Mouse (Mus musculus) hindbrain, embryonic 14.5 days (tissue): Measurements from ENCODE around the gene Btnl2. TPM values are rescaled to one million over a fixed set of nuclear protein-coding genes. Genes with fewer than 3 reads are reported as not detected.

Experiments
- ATAC-seq: fragments of 200-750 bp; cut with Nextera tagmentation; 2 replicates; pipeline ENCODE4 v1.8.0; 2017; ENCODE audit warnings: moderate number of reproducible peaks, mild to moderate bottlenecking, moderate TSS enrichment, moderate library complexity; ENCODE audit not compliant: low FRiP score
- DNase-seq: peaks from one replicate; pipeline ENCODE4 v3.0.0-alpha.2; 2015; ENCODE audit warnings: low spot score
- H3K27ac ChIP-seq: fragments of 300-500 bp; sonication (generic); 2 replicates; pipeline ENCODE4 v1.5.1; 2014; ENCODE audit warnings: mild to moderate bottlenecking, moderate library complexity
- H3K27me3 ChIP-seq: fragments of 300-500 bp; sonication (generic); 2 replicates; pipeline ENCODE4 v1.6.1; 2014; ENCODE audit warnings: mild to moderate bottlenecking, low read length, mixed read lengths; ENCODE audit not compliant: control insufficient read depth, insufficient read depth
- H3K36me3 ChIP-seq: fragments of 300-500 bp; sonication (generic); replicated peaks from 2 replicates; pipeline ENCODE4 v1.6.1; 2014; ENCODE audit not compliant: control insufficient read depth, insufficient read depth
- H3K4me1 ChIP-seq: fragments of 300-500 bp; sonication (generic); replicated peaks from 2 replicates; pipeline ENCODE4 v1.6.1; 2014; ENCODE audit warnings: antibody characterized with exemption, low read length, mixed read lengths; ENCODE audit not compliant: control insufficient read depth, insufficient read depth
- H3K4me2 ChIP-seq: fragments of 300-500 bp; sonication (generic); replicated peaks from 2 replicates; pipeline ENCODE4 v1.6.1; 2014; ENCODE audit warnings: mild to moderate bottlenecking, moderate library complexity
- H3K4me3 ChIP-seq: fragments of 300-500 bp; sonication (generic); replicated peaks from 2 replicates; pipeline ENCODE4 v1.5.1; 2014; ENCODE audit warnings: mild to moderate bottlenecking, low read length
- H3K9ac ChIP-seq: fragments of 300-500 bp; sonication (generic); 2 replicates; pipeline ENCODE4 v1.6.1; 2014
- H3K9me3 ChIP-seq: fragments of 300-500 bp; sonication (generic); 2 replicates; pipeline ENCODE4 v1.6.1; 2016; ENCODE audit warnings: low read length; ENCODE audit not compliant: control insufficient read depth
- WGBS: fragments of 180-500 bp; shearing (Covaris S2); extraction: QIAGEN DNeasy Blood & Tissue Kit; methylation state at CpG from one replicate; pipeline ENCODE4 v1.1.7; 2014; 5-methylcytosine and 5-hydroxymethylcytosine counted together
- polyA plus RNA-seq: library from polyadenylated mRNA; unstranded; fragments of >200 nt; fragmentation: Nextera tagmentation; extraction: Ambion mirVana; gene quantifications from 2 replicates; pipeline ENCODE4 v1.2.1, GENCODE M21; 2014

Gene Btnl2
- polyA plus RNA-seq, 1 experiment from 2014 or later = not detected

GRCm38 (mm10) chr17:34370563-34370962, 15.9 kb downstream of the Btnl2 start:
- no peaks in the 10 kb centered on the region for H3K36me3 ChIP-seq
- H3K9me3 ChIP-seq = no peaks in the 10 kb centered on the region
- WGBS = 90% methylated on average over 4 of the region's 4 CpGs
- H3K27me3 ChIP-seq = no peaks in the 10 kb centered on the region
- no peak overlapping the region for H3K4me3 ChIP-seq
- ATAC-seq = no peak
- no peak overlapping the region for H3K4me2 ChIP-seq
- H3K9ac ChIP-seq = no peak overlapping the region
- no peaks in the 10 kb centered on the region for H3K4me1 ChIP-seq
- DNase-seq = no peak
- no peak overlapping the region for H3K27ac ChIP-seq

DNA sequence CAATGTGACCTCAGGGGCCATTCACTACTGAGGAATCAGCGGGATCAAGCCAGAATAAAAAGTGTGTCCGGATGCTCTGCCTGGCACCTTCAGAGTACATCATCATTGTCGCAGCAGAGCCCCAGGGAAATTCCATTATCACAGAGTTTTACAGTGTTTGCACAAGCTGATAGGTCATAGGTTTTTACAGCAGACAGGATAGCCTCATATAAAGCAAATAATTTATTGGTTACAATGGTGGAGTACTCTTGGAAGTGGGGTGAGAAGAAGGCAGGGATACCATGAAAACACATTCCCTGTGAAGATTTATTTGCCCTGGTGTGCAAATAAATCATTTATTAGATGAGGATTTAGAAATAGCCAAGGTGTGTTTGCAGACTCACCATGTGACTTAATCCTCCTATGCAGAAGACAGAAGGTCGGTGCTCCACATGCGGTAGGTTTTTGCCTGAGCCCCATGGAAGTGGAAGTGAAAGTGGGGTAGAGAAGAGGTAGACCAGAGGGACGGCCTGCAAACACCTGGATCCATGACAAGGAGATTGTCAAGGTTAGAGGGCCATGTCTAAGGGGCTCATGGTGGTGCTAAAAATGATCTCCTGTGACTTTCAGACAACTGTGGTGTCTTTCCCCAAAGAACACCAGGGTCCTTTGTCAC, 18.6 kb downstream of the Btnl2 start:
- Histone ChIP-seq H3K27me3 (no peaks in the 10 kb centered on the region), H3K27ac (no peak overlapping the region), H3K4me2 (no peak overlapping the region), H3K9me3 (no peaks in the 10 kb centered on the region), H3K36me3 (no peaks in the 10 kb centered on the region), H3K4me1 (no peaks in the 10 kb centered on the region), H3K9ac (no peak overlapping the region), H3K4me3 (no peak overlapping the region)
- ATAC-seq (no peak), DNase-seq (no peak)
- WGBS = 82% methylated on average over 6 of the region's 6 CpGs

DNA sequence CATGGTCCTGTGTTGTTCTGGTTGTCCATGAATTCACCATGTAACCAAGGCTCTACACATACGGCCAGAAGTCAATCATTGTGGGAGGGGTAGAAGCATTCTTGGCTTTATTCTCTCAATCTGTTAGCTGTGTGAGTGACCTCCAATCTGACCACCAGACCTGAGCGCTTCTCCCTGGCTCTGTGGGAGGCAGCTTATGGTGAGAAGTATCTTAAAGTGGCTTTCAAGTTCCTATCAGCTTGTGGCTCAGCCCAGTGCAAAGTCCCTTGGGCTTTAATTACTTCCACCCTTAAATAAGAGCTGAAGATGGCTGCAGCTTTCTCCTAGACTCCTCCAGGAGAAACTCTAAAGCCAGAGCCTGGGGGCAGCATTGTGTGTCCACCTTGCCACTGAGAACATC, 22.2 kb downstream of the Btnl2 start, which contains the start of gene Btnl1:
Gene Btnl1, plus strand, starts transcription at position 286 of the 400 bp plus-strand sequence.
- DNase-seq = no peak
- WGBS = 80% methylated on average over 2 of the region's 2 CpGs
- ATAC-seq = no peak

GRCm38 (mm10) chr17:34377450-34378209, 23.0 kb downstream of the Btnl2 start:
- no peak overlapping the region for H3K9ac ChIP-seq

More for the DNA sequence above, 22.2 kb downstream of the Btnl2 start, which contains the start of gene Btnl1:
- no peak within 1 kb of the TSS for H3K27ac ChIP-seq
- no peaks in the 10 kb centered on the region for H3K9me3 ChIP-seq
- no peaks in the 10 kb centered on the region for H3K27me3 ChIP-seq
- no peak within 1 kb of the TSS for H3K9ac ChIP-seq
- H3K4me3 ChIP-seq = no peak within 1 kb of the TSS
- no peaks in the 10 kb centered on the region for H3K36me3 ChIP-seq
- no peaks in the 10 kb centered on the region for H3K4me1 ChIP-seq
- no peak within 1 kb of the TSS for H3K4me2 ChIP-seq

DNA sequence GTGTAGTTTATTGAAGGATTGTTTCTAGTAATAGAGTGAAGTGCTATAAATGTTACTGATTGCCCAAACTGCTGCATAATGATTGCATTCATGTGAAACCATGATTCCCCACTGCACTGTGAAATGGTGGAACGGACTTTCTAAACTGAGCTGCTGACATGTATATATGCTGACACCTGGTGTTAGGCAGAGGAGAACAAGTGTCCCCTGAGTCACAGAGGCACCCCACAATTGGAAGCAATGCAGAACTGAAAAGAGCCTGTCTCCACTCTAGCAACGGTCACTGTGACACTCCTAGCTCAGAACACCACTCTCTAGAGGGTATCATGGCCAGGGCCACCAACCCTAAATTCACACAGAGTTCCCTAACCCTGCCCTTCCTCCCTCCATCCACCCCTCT, 24.1 kb downstream of the Btnl2 start:
- H3K27ac ChIP-seq = no peak overlapping the region
- WGBS = 75% methylated on average over 2 of the region's 2 CpGs
- H3K36me3 ChIP-seq = no peaks in the 10 kb centered on the region
- H3K4me2 ChIP-seq = no peak overlapping the region
- H3K4me1 ChIP-seq = no peaks in the 10 kb centered on the region
- DNase-seq (no peak), ATAC-seq (no peak)
- H3K9me3 ChIP-seq = no peaks in the 10 kb centered on the region
- no peaks in the 10 kb centered on the region for H3K27me3 ChIP-seq
- H3K4me3 ChIP-seq = no peak overlapping the region
- no peak overlapping the region for H3K9ac ChIP-seq

More at GRCm38 (mm10) chr17:34377450-34378209, 23.0 kb downstream of the Btnl2 start:
- H3K36me3 ChIP-seq = no peaks in the 10 kb centered on the region
- H3K4me3 ChIP-seq = no peak overlapping the region
- 59% methylated on average over 6 of the region's 6 CpGs for WGBS
- no peaks in the 10 kb centered on the region for H3K27me3 ChIP-seq
- no peaks in the 10 kb centered on the region for H3K4me1 ChIP-seq
- H3K4me2 ChIP-seq = no peak overlapping the region
- no peak for ATAC-seq
- H3K9me3 ChIP-seq = no peaks in the 10 kb centered on the region
- no peak overlapping the region for H3K27ac ChIP-seq
- no peak for DNase-seq

GRCm38 (mm10) chr17:34379451-34379850, 24.8 kb downstream of the Btnl2 start:
- Histone ChIP-seq H3K9ac (no peak overlapping the region), H3K4me3 (no peak overlapping the region), H3K4me2 (no peak overlapping the region), H3K27me3 (no peaks in the 10 kb centered on the region), H3K9me3 (no peaks in the 10 kb centered on the region), H3K4me1 (no peaks in the 10 kb centered on the region), H3K27ac (no peak overlapping the region), H3K36me3 (no peaks in the 10 kb centered on the region)
- ATAC-seq (no peak), DNase-seq (no peak)
- 69% methylated on average over 7 of the region's 7 CpGs for WGBS

GRCm38 (mm10) chr17:34381876-34382275, 27.3 kb downstream of the Btnl2 start:
- H3K27ac ChIP-seq = no peak overlapping the region
- H3K36me3 ChIP-seq = no peaks in the 10 kb centered on the region
- H3K27me3 ChIP-seq = no peaks in the 10 kb centered on the region
- no peaks in the 10 kb centered on the region for H3K9me3 ChIP-seq
- 76% methylated on average over 11 of the region's 11 CpGs for WGBS
- ATAC-seq (no peak), DNase-seq (no peak)
- no peak overlapping the region for H3K4me2 ChIP-seq
- H3K4me1 ChIP-seq = no peaks in the 10 kb centered on the region
- H3K4me3 ChIP-seq = no peak overlapping the region
- no peak overlapping the region for H3K9ac ChIP-seq

GRCm38 (mm10) chr17:34383212-34383611, 28.6 kb downstream of the Btnl2 start:
- H3K27me3 ChIP-seq = no peaks in the 10 kb centered on the region
- H3K36me3 ChIP-seq = no peaks in the 10 kb centered on the region
- no peak overlapping the region for H3K27ac ChIP-seq
- ATAC-seq (no peak), DNase-seq (no peak)
- no peaks in the 10 kb centered on the region for H3K9me3 ChIP-seq
- 79% methylated on average over 7 of the region's 7 CpGs for WGBS
- no peak overlapping the region for H3K4me3 ChIP-seq
- H3K9ac ChIP-seq = no peak overlapping the region
- H3K4me2 ChIP-seq = no peak overlapping the region
- no peaks in the 10 kb centered on the region for H3K4me1 ChIP-seq

- H3K4me3 ChIP-seq = no peak overlapping the region
- H3K36me3 ChIP-seq = no peaks in the 10 kb centered on the region
- H3K27ac ChIP-seq = no peak overlapping the region
- no peak for DNase-seq
- WGBS = 69% methylated on average over 3 of the region's 3 CpGs
- H3K9me3 ChIP-seq = no peaks in the 10 kb centered on the region
- no peaks in the 10 kb centered on the region for H3K27me3 ChIP-seq
- no peak overlapping the region for H3K9ac ChIP-seq
- no peak for ATAC-seq
- no peak overlapping the region for H3K4me2 ChIP-seq
- H3K4me1 ChIP-seq = no peaks in the 10 kb centered on the region
Observed at GRCm38 (mm10) chr17:34384699-34385098, 30.1 kb downstream of the Btnl2 start.
